Mouse (Mus musculus): ENCODE results near the gene Dusp15. TPM values are rescaled to one million over a fixed set of nuclear protein-coding genes. Genes with fewer than 3 reads are reported as not detected.
A peak's percentile ranks its signal among the peaks of the same experiment; 100 is the strongest.

Gene Dusp15
- total RNA-seq, 2 experiments from 2014 or later: 0.15 to 0.65 TPM

GRCm38 (mm10) chr2:152907114-152907943, 44.2 kb downstream of the Dusp15 start:
- intact Hi-C loops (cut with DNase I): no loop called here
- no peak for DNase-seq

DNA sequence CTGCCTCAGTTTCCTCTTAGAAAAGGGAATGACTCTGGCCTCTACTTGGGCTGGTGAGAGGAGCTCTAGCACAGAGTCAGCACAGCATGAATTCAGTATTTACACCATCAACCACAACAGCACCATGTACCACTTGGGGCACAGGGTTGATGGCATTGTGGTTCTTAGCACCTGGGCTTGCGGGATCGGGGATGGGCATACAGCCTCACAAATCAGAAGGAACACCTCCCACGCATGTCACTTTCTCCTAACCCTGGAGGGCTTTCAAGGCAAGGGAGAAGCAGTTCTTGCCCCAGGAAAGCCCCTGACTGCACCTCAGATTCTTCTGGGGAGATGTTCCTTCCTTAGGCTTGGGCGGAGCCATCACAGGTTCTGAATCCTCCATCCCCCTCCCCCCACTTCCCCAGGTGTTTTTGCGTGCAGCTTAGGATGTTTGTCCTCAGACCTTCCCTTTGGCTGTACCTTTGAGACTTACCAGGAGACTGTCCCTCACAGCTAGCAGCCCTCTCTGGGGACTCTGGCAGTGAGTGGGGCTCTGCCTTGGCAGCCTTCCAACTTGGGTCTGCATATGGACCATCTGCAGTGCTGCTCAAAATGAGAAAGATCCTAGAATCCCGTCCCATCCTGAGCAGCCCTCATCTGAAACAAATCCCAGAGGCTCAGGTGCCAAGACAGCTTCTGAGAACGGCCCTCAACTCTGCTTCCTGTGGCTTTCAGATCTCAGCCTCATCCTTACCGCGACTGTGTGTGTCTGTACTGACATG, 45.0 kb downstream of the Dusp15 start:
- intact Hi-C loops (cut with DNase I): no loop called here
- no peak for DNase-seq

- intact Hi-C loops (cut with DNase I): no loop called here
- DNase-seq: peak; percentile 71 to 75
These were observed 46.3 kb downstream of the Dusp15 start for GRCm38 (mm10) chr2:152905036-152905829.

GRCm38 (mm10) chr2:152904127-152904643, 47.3 kb downstream of the Dusp15 start:
- peak; percentile 65 to 72 for DNase-seq

GRCm38 (mm10) chr2:152903586-152903985, 47.9 kb downstream of the Dusp15 start:
- intact Hi-C loops (cut with DNase I): no loop called here
- peak in 1 of 2 experiments; percentile 38 for DNase-seq

More at GRCm38 (mm10) chr2:152904127-152904643, 47.3 kb downstream of the Dusp15 start:
- intact Hi-C loops (cut with DNase I): no loop called here

GRCm38 (mm10) chr2:152902658-152903057, 48.8 kb downstream of the Dusp15 start:
- DNase-seq: no peak

GRCm38 (mm10) chr2:152901296-152901695, 50.2 kb downstream of the Dusp15 start:
- no peak for DNase-seq
- intact Hi-C loops (cut with DNase I): no loop called here

More at GRCm38 (mm10) chr2:152902658-152903057, 48.8 kb downstream of the Dusp15 start:
- intact Hi-C loops (cut with DNase I): no loop called here

DNA sequence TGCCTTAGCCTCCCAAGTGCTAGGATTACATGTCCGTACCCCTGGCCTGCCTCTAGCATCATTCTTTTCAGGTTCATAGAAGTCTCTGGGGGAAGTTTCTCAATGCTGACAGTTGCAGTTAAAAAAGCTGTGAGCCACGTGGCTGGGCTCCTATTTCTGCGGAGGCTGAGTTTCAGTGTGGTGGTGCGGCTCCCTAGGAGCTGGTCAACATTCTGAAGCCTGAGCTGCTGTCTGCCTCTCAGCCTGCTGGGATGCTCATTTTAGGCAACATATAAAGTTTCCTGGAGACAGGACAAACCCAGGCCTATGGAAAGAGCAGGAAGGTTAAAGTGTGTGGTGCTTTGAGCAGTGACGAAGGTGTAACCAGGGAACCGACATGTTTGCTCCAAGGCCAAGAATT, 52.5 kb downstream of the Dusp15 start:
- DNase-seq: no peak
- intact Hi-C loops (cut with DNase I): no loop called here

DNA sequence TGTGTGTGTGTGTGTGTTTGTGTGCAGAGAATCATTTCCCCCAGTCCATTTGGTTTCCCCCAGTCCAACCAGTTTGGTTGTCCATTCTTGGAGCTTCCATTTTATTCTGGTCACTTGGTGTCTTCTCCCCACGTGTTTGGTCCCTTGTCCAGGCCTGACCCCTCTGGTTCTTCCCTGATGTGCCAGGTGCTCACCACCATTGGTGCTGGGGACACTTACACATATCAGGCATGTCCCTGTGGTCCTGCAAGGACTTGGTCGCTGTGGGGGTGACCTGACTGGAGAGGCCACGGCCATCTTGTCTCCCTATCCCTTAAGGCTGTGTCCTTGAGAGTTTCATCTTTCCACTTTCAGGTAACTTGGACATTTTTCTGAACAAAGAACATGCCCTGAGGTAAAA, 54.6 kb downstream of the Dusp15 start:
- DNase-seq: no peak
- intact Hi-C loops (cut with DNase I): no loop called here

- no peak for DNase-seq
- intact Hi-C loops (cut with DNase I): no loop called here
These were observed 55.7 kb downstream of the Dusp15 start for GRCm38 (mm10) chr2:152895834-152896233.

Other genes with a start within 250 kb of the Dusp15 start
- 10 to 100 TPM; 72.9 to 84.2 TPM for gene Id1, start 215.4 kb downstream of the Dusp15 start, total RNA-seq (2021)
- 10 to 100 TPM; 17.9 to 22.4 TPM for gene Cox4i2, start 197.5 kb downstream of the Dusp15 start, total RNA-seq (2021)
- gene Bcl2l1, start 120.0 kb downstream of the Dusp15 start, total RNA-seq (2021): 10 to 100 TPM; 40.0 to 72.4 TPM
- 10 to 100 TPM; 16.0 to 17.8 TPM for gene Tpx2, start 103.7 kb downstream of the Dusp15 start, total RNA-seq (2021)
- gene Mylk2, start 40.3 kb downstream of the Dusp15 start, total RNA-seq (2021): under 1 TPM; 0.25 to 0.38 TPM
- 10 to 100 TPM in 1 of 2 experiments, 1 to 10 TPM in 1; 9.7 to 10.1 TPM for gene Foxs1, start 18.5 kb downstream of the Dusp15 start, total RNA-seq (2021)
- gene Ttll9, start 10.8 kb upstream of the Dusp15 start, total RNA-seq (2021): not detected
- 10 to 100 TPM; 74.9 to 81.3 TPM for gene Pdrg1, start 63.7 kb upstream of the Dusp15 start, total RNA-seq (2021)
- gene Xkr7, start 80.2 kb upstream of the Dusp15 start, total RNA-seq (2021): not detected
- 10 to 100 TPM; 26.9 to 29.1 TPM for gene Ccm2l, start 114.3 kb upstream of the Dusp15 start, total RNA-seq (2021)
- gene Hck, start 156.8 kb upstream of the Dusp15 start, total RNA-seq (2021): 1 to 10 TPM; 1.0 to 1.2 TPM
- 10 to 100 TPM; 66.4 to 69.6 TPM for gene Tm9sf4, start 209.6 kb upstream of the Dusp15 start, total RNA-seq (2021)

Measured in heart, postnatal 10 days (tissue).